Mouse (Mus musculus): Measurements from ENCODE around the gene Pxdc1.

GRCm38 (mm10) chr13:34650953-34651352 is 2.3 kb downstream of the Pxdc1 start:
- TF ChIP-seq POLR2A (IDR thresholded peaks at IDR 0.05; ENCODE audit: low read depth, low read length), result no peak
- TF ChIP-seq CTCF (IDR thresholded peaks at IDR 0.05; ENCODE audit: borderline replicate concordance, insufficient read depth, low read length), result no peak

All from embryonic fibroblast, embryonic 13.5 days (primary cell).